Mouse (Mus musculus): ENCODE data around the gene Hmg20a. TPM values are rescaled to one million over a fixed set of nuclear protein-coding genes. Genes with fewer than 3 reads are reported as not detected.
A peak's percentile ranks its signal among the peaks of the same experiment; 100 is the strongest.

Gene Hmg20a
- polyA plus RNA-seq, 1 experiment from 2014 or later = 49.8 TPM

DNA sequence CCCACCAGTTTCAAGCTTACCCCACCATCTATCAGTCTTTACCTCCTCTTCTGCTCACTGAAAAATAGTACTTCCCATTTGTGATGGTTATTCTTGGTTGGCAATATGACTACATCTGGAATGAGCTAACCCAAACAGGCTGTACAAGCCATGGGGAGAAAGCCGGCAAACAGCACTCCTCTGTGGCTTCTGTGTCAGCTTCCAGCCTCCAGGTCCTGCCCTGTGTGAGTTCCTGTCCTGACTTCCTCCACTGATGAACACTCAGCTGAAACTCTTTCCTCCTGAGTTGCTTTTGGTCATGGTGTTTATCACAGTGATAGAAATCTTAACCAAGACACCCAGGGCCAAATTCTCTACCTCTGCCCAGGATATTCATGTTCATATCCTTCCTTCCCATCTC is 5.7 kb upstream of the Hmg20a start:
- Histone ChIP-seq H3K27me3 (replicated peaks; ENCODE audit: control insufficient read depth, insufficient read depth, low read length) (no peaks in the 10 kb centered on the region), H3K36me3 (ENCODE audit: control insufficient read depth, insufficient read depth, low read length) (no peaks in the 10 kb centered on the region), H3K9me3 (ENCODE audit: control insufficient read depth, low read length) (no peaks in the 10 kb centered on the region), H3K4me1 (ENCODE audit: control insufficient read depth, insufficient read depth, low read length) (peaks cover 6% of the 10 kb centered on the region), H3K9ac (ENCODE audit: low read depth, low read length) (no peak overlapping the region), H3K4me2 (ENCODE audit: low read depth, low read length) (no peak overlapping the region), H3K27ac (replicated peaks; ENCODE audit: low read depth, low read length) (no peak overlapping the region), H3K4me3 (ENCODE audit: low read depth, low read length) (no peak overlapping the region)
- ATAC-seq (ENCODE audit: low read depth) = no peak
- no peak for DNase-seq (ENCODE audit: low spot score)
- WGBS = 76% methylated on average over 1 of the region's 1 CpGs

DNA sequence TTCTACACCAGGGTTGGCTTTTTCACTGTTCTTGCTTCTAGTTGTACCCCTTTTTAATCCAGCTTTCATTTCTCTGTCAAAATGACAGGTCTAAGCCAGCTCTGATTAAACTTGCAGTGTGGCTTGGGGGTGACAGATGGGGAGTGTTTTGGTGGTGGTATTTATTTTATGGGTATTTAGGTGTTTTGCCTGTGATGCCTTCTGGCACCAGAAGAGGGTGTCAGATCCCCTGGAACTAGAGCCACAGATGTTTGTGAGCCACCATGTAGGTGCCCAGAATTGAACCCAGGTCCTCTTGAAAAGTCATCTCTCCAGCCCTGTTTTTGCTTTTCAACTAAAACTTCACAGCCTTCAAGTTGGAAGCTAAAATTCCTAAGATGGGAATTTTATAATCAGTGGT is 4.1 kb upstream of the Hmg20a start:
- Histone ChIP-seq H3K27ac (replicated peaks; ENCODE audit: low read depth, low read length) (no peak overlapping the region), H3K36me3 (ENCODE audit: control insufficient read depth, insufficient read depth, low read length) (no peaks in the 10 kb centered on the region), H3K4me3 (ENCODE audit: low read depth, low read length) (no peak overlapping the region), H3K4me1 (ENCODE audit: control insufficient read depth, insufficient read depth, low read length) (peaks cover 6% of the 10 kb centered on the region), H3K4me2 (ENCODE audit: low read depth, low read length) (no peak overlapping the region), H3K27me3 (replicated peaks; ENCODE audit: control insufficient read depth, insufficient read depth, low read length) (no peaks in the 10 kb centered on the region), H3K9ac (ENCODE audit: low read depth, low read length) (no peak overlapping the region), H3K9me3 (ENCODE audit: control insufficient read depth, low read length) (no peaks in the 10 kb centered on the region)
- ATAC-seq (ENCODE audit: low read depth) = no peak
- no peak for DNase-seq (ENCODE audit: low spot score)

DNA sequence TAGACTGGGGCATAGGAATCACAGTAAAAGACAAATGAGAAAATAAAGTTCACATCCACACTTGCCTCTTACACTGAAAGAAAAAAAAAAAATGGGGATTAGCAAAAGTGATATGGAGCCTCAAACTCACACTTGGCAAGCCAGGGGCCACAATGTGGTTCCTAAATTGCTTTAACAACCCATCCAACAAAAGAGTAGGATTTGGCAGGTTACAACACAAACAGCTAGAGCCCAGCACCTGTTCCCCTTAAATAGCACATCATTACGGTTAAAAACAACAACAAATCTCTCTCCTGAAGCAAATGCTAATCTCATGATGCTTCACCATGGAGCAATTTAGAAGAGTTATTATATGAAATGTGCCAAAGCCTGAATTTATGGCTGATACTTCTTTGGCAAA is 3.0 kb upstream of the Hmg20a start:
- ATAC-seq (ENCODE audit: low read depth) = no peak
- no peaks in the 10 kb centered on the region for H3K27me3 ChIP-seq (replicated peaks; ENCODE audit: control insufficient read depth, insufficient read depth, low read length)
- no peaks in the 10 kb centered on the region for H3K9me3 ChIP-seq (ENCODE audit: control insufficient read depth, low read length)
- WGBS = 75% methylated on average over 1 of the region's 1 CpGs
- H3K4me2 ChIP-seq (ENCODE audit: low read depth, low read length) = no peak overlapping the region
- H3K4me3 ChIP-seq (ENCODE audit: low read depth, low read length) = no peak overlapping the region
- H3K36me3 ChIP-seq (ENCODE audit: control insufficient read depth, insufficient read depth, low read length) = no peaks in the 10 kb centered on the region
- no peak for DNase-seq (ENCODE audit: low spot score)
- no peak overlapping the region for H3K9ac ChIP-seq (ENCODE audit: low read depth, low read length)
- peaks cover 11% of the 10 kb centered on the region for H3K4me1 ChIP-seq (ENCODE audit: control insufficient read depth, insufficient read depth, low read length)
- H3K27ac ChIP-seq (replicated peaks; ENCODE audit: low read depth, low read length) = no peak overlapping the region

DNA sequence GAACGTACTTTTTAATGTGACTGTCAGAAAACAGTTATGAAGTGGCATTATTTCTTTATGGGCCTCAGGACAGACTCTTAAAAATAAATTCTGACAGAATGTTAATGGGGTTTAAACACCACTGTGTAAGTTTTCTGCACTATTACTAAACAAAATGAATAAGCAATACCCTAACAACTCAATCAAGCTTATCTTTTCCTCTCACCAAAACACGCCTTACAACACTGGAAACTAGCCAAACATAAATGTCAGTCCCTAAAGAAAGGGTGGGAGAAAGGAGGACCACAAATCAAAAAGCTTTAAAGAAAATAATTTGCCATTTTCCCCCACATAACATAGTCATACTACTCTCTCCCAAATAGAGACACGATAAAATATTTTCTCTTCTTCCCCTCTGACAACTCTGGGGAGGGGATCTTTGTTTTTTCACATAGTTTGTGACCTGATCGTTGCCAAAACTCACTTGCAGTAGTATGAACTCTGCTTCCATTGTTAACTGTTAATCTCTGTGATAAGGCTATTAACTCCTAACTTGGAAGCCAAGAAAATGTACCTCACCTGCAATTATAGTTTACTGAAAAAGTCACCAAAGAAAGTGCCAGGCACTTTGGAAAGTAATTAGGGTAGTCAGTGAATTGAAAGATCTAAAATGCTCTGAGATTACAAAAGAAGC is 2.3 kb upstream of the Hmg20a start:
- H3K4me2 ChIP-seq (ENCODE audit: low read depth, low read length) = peak overlapping the region; percentile 73
- H3K4me3 ChIP-seq (ENCODE audit: low read depth, low read length) = peak overlapping the region; percentile 86; the same call in 1 of the 2 replicates
- ATAC-seq (ENCODE audit: low read depth) = no peak
- H3K27ac ChIP-seq (replicated peaks; ENCODE audit: low read depth, low read length) = no peak overlapping the region
- WGBS = 66% methylated on average over 4 of the region's 4 CpGs
- H3K9me3 ChIP-seq (ENCODE audit: control insufficient read depth, low read length) = no peaks in the 10 kb centered on the region
- H3K9ac ChIP-seq (ENCODE audit: low read depth, low read length) = no peak overlapping the region; the same call in 1 of the 2 replicates
- H3K36me3 ChIP-seq (ENCODE audit: control insufficient read depth, insufficient read depth, low read length) = no peaks in the 10 kb centered on the region
- no peaks in the 10 kb centered on the region for H3K27me3 ChIP-seq (replicated peaks; ENCODE audit: control insufficient read depth, insufficient read depth, low read length)
- DNase-seq (ENCODE audit: low spot score) = no peak
- peaks cover 17% of the 10 kb centered on the region for H3K4me1 ChIP-seq (ENCODE audit: control insufficient read depth, insufficient read depth, low read length)

DNA sequence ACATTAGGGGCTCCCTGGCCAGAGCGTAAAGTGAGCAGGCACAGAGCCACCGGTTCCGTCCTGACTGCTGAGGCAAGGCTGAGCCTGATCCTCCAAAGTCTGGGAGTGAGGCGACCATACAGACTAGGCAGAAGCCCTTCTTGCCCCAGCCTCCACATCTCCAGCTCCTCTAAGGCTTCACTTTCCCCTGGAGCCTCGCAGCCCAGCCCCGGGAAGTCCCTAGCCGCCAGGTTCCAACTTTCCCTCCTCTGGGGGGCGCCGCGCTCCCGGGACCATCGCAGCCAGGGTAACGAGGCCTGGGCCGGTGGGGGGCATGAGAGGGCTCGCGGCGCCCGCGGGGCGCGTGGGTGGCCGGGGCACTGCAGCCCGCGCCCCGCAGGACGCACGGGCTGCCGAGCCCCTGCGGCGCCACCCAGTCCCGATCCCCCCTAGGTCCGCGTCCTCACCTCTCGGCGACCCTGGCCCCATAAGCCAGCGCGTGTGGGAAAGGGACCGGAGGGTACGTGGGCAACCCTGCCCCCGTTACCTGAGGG is 928 bp upstream of the Hmg20a start:
- no peaks in the 10 kb centered on the region for H3K9me3 ChIP-seq (ENCODE audit: control insufficient read depth, low read length)
- under 1% methylated on average over 39 of the region's 40 CpGs for WGBS
- H3K4me1 ChIP-seq (ENCODE audit: control insufficient read depth, insufficient read depth, low read length) = peaks cover 18% of the 10 kb centered on the region
- H3K36me3 ChIP-seq (ENCODE audit: control insufficient read depth, insufficient read depth, low read length) = no peaks in the 10 kb centered on the region
- peak overlapping the region; percentile 95 for H3K27ac ChIP-seq (replicated peaks; ENCODE audit: low read depth, low read length)
- H3K9ac ChIP-seq (ENCODE audit: low read depth, low read length) = peak overlapping the region; percentile 89
- DNase-seq (ENCODE audit: low spot score) (peak; percentile 73), ATAC-seq (ENCODE audit: low read depth) (peak; percentile 62)
- no peaks in the 10 kb centered on the region for H3K27me3 ChIP-seq (replicated peaks; ENCODE audit: control insufficient read depth, insufficient read depth, low read length)
- peak overlapping the region; percentile 73 for H3K4me2 ChIP-seq (ENCODE audit: low read depth, low read length)
- H3K4me3 ChIP-seq (ENCODE audit: low read depth, low read length) = peak overlapping the region; percentile 86

DNA sequence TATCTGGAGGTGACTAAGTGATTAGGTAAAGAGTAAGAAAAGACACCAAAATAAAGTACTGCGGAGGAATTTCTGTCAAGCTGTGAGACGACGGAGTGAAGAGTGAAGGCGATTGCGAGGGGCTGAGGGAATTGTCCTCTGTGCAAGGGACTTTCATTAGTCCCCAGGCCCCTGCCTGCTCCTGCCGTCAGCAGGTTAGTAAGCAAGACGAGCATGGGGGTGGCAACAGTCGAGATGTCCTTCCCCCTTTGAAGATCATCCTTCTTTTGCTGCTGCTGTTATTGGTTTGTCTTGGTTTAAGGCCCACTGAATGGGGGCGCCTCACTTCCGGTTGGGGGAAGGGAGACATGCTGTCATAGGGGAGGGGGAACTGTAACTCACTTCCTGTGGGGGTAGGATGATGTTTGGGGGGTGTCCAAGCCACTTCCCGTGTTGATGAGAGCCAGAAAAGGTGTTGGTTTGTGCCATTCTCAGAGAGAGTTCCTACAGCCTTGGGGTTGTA is 380 bp downstream of the Hmg20a start:
- ATAC-seq (ENCODE audit: low read depth) (peak; percentile 21), DNase-seq (ENCODE audit: low spot score) (peak; percentile 92)
- Histone ChIP-seq H3K4me2 (ENCODE audit: low read depth, low read length) (peak overlapping the region; percentile 72), H3K4me3 (ENCODE audit: low read depth, low read length) (peak overlapping the region; percentile 86), H3K36me3 (ENCODE audit: control insufficient read depth, insufficient read depth, low read length) (no peaks in the 10 kb centered on the region), H3K27me3 (replicated peaks; ENCODE audit: control insufficient read depth, insufficient read depth, low read length) (no peaks in the 10 kb centered on the region), H3K9me3 (ENCODE audit: control insufficient read depth, low read length) (no peaks in the 10 kb centered on the region), H3K27ac (replicated peaks; ENCODE audit: low read depth, low read length) (peak overlapping the region; percentile 85), H3K4me1 (ENCODE audit: control insufficient read depth, insufficient read depth, low read length) (peaks cover 18% of the 10 kb centered on the region), H3K9ac (ENCODE audit: low read depth, low read length) (peak overlapping the region; percentile 60)
- under 1% methylated on average over 10 of the region's 11 CpGs for WGBS

DNA sequence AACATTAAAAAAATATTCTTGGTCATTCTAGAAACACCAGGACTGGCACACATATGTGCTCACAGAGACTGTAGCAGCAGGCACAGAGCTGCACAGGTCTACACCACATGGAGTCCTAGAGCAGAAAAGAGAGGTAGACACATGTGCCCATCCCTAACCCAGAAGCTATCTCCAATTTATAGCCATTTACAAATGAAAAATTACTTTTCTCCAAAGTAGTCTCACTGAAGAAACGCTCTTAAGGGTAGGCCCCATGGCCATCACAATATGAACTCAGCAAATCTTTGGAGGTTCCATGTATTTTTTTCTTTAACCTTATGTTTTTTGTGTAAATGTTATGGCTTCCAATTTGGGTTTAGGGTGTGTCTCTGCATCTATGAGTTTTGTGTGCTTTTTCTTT is 1.8 kb downstream of the Hmg20a start:
- 91% methylated on average over 1 of the region's 1 CpGs for WGBS
- Histone ChIP-seq H3K4me2 (ENCODE audit: low read depth, low read length) (peak overlapping the region; percentile 72; the same call in 1 of the 2 replicates), H3K27ac (replicated peaks; ENCODE audit: low read depth, low read length) (no peak overlapping the region), H3K9me3 (ENCODE audit: control insufficient read depth, low read length) (no peaks in the 10 kb centered on the region), H3K4me3 (ENCODE audit: low read depth, low read length) (no peak overlapping the region), H3K9ac (ENCODE audit: low read depth, low read length) (no peak overlapping the region), H3K4me1 (ENCODE audit: control insufficient read depth, insufficient read depth, low read length) (peaks cover 18% of the 10 kb centered on the region), H3K36me3 (ENCODE audit: control insufficient read depth, insufficient read depth, low read length) (0 out of 2 replicates have a peak, but pooled peaks cover 4% of the 10 kb centered on the region), H3K27me3 (replicated peaks; ENCODE audit: control insufficient read depth, insufficient read depth, low read length) (no peaks in the 10 kb centered on the region)
- ATAC-seq (ENCODE audit: low read depth) (no peak), DNase-seq (ENCODE audit: low spot score) (no peak)

DNA sequence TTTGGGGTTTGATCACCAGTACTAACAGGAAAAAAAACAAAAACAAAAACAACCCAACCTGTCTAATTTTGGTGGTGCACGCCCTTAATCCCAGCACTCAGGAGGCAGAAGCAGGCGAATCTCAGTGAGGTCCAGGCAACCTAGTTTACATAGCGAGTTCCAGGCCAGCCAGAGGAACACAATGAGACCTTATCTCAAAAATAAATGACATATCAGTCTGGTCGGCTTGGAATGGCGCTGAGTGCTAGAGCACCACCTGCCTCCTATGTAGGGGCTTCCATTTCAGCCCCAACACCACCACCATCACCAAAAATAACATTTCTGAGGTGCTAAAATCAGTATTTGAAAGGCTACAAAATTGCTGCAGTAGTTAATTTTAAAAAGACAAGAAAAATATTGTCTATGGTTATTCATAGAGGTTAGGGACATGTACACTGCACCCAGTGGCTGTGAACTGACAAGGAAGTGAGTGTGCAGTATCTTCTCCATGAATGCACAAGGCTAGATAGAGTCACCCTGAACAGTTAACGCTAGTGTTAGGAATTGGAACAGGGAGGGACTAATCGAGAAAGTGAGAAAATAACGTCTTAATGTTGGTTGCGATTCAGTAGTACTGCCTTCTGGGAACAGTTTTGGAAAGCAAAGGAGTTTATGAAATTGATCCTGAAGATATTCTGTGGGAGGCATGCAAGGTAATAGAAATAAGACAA is 2.6 kb downstream of the Hmg20a start:
- DNase-seq (ENCODE audit: low spot score) (no peak), ATAC-seq (ENCODE audit: low read depth) (no peak)
- Histone ChIP-seq H3K4me3 (ENCODE audit: low read depth, low read length) (no peak overlapping the region), H3K9me3 (ENCODE audit: control insufficient read depth, low read length) (no peaks in the 10 kb centered on the region), H3K36me3 (ENCODE audit: control insufficient read depth, insufficient read depth, low read length) (0 out of 2 replicates have a peak, but pooled peaks cover 6% of the 10 kb centered on the region), H3K4me1 (ENCODE audit: control insufficient read depth, insufficient read depth, low read length) (peaks cover 18% of the 10 kb centered on the region), H3K27ac (replicated peaks; ENCODE audit: low read depth, low read length) (no peak overlapping the region), H3K27me3 (replicated peaks; ENCODE audit: control insufficient read depth, insufficient read depth, low read length) (no peaks in the 10 kb centered on the region), H3K4me2 (ENCODE audit: low read depth, low read length) (no peak overlapping the region), H3K9ac (ENCODE audit: low read depth, low read length) (no peak overlapping the region)
- 83% methylated on average over 9 of the region's 9 CpGs for WGBS

Data from embryonic facial prominence, embryonic 14.5 days (tissue).